Mouse (Mus musculus) small intestine, adult 2 months (tissue): ENCODE measurements around the gene Eepd1.

Source experiments
- CTCF ChIP-seq: fragments of 200-500 bp; IDR thresholded peaks from 2 replicates; pipeline ENCODE4 v1.5.1; 2012; ENCODE audit warnings: low read depth, mild to moderate bottlenecking, control low read depth, inconsistent platforms, low read length, moderate library complexity, mixed read lengths; ENCODE audit not compliant: insufficient replicate concordance, insufficient read length; ENCODE audit errors: extremely low read depth
- POLR2A ChIP-seq: fragments of 200-500 bp; IDR thresholded peaks from 2 replicates; pipeline ENCODE4 v1.6.1; 2012; ENCODE audit warnings: low read depth, mild to moderate bottlenecking, control low read depth, inconsistent platforms, low read length, moderate library complexity

- TF ChIP-seq CTCF, result no peak
- no peak for TF ChIP-seq POLR2A
These were observed 92.4 kb downstream of the Eepd1 start for GRCm38 (mm10) chr9:25573753-25574152.
